In the genomic region with DNA sequence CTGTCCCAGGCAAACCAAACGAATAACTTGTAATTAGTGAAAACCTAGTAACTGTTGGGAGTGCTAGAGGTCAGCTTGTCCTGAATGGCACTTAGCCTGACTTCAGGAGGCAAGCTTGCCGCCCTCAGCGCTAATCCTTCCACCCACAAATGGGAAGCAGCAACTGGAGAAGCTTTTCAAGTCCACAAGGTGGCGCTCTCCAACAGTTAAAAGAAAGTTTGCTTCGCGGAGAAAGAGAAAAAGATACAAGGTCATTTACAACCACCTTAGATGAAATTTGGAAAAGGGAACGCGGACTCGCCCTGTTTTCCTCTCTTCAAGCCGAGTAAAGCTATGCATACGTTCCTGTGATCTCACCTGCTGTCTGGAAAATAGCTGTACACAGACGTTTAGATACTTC, we compare ENCODE assay signal across 8 mouse cellular contexts. TPM values are rescaled to one million over a fixed set of nuclear protein-coding genes. Genes with fewer than 3 reads are reported as not detected.
DNase-seq lines count a peak whose midpoint lies in the region; ATAC-seq lines count a peak whose summit lies in the region.

No protein-coding gene starts in this region.

- 12% methylated on average over 12 of the region's 12 CpGs for WGBS in forebrain, embryonic 10.5 days
- WGBS in forebrain, embryonic 16.5 days, result 8% methylated on average over 12 of the region's 12 CpGs
- WGBS in midbrain, embryonic 13.5 days, result 10% methylated on average over 12 of the region's 12 CpGs
- 6% methylated on average over 12 of the region's 12 CpGs for WGBS in stomach, embryonic 16.5 days

- H3K27ac ChIP-seq in forebrain, embryonic 10.5 days, result no peak overlapping the region
- H3K27ac ChIP-seq in forebrain, embryonic 16.5 days (ENCODE audit: low read length), result no peak overlapping the region
- no peak overlapping the region for H3K27ac ChIP-seq in midbrain, embryonic 13.5 days
- H3K27ac ChIP-seq in stomach, embryonic 16.5 days (ENCODE audit: low read length), result no peak overlapping the region

- H3K36me3 ChIP-seq in forebrain, embryonic 10.5 days (replicated peaks), result no peaks in the 10 kb centered on the region
- H3K36me3 ChIP-seq in forebrain, embryonic 16.5 days (ENCODE audit: control insufficient read depth, insufficient read depth), result no peaks in the 10 kb centered on the region
- no peaks in the 10 kb centered on the region for H3K36me3 ChIP-seq in midbrain, embryonic 13.5 days
- no peaks in the 10 kb centered on the region for H3K36me3 ChIP-seq in stomach, embryonic 16.5 days (ENCODE audit: control insufficient read depth, insufficient read depth, low read length)

- H3K4me1 ChIP-seq in forebrain, embryonic 10.5 days, result peaks cover 36% of the 10 kb centered on the region
- H3K4me1 ChIP-seq in forebrain, embryonic 16.5 days (replicated peaks; ENCODE audit: control insufficient read depth, insufficient read depth, low read length), result no peaks in the 10 kb centered on the region
- H3K4me1 ChIP-seq in midbrain, embryonic 13.5 days (replicated peaks), result no peaks in the 10 kb centered on the region
- H3K4me1 ChIP-seq in stomach, embryonic 16.5 days (ENCODE audit: control insufficient read depth, insufficient read depth, low read length), result 0 out of 2 replicates have a peak, but pooled peaks cover 5% of the 10 kb centered on the region

- no peak overlapping the region; the same call in 1 of the 2 replicates for H3K4me2 ChIP-seq in forebrain, embryonic 16.5 days (ENCODE audit: low read length)
- no peak overlapping the region for H3K4me2 ChIP-seq in midbrain, embryonic 13.5 days (replicated peaks)
- H3K4me2 ChIP-seq in stomach, embryonic 16.5 days (ENCODE audit: low read depth, low read length), result peak overlapping the region; percentile 44

- no peaks in the 10 kb centered on the region for H3K9me3 ChIP-seq in forebrain, embryonic 10.5 days
- no peaks in the 10 kb centered on the region for H3K9me3 ChIP-seq in forebrain, embryonic 16.5 days (ENCODE audit: control insufficient read depth, low read length)
- H3K9me3 ChIP-seq in midbrain, embryonic 13.5 days, result no peaks in the 10 kb centered on the region
- no peaks in the 10 kb centered on the region for H3K9me3 ChIP-seq in stomach, embryonic 16.5 days (replicated peaks; ENCODE audit: control insufficient read depth, low read length)

- ATAC-seq in forebrain, embryonic 16.5 days, result no peak
- peak; percentile 68; the same call in 1 of the 2 replicates for ATAC-seq in midbrain, embryonic 13.5 days
- ATAC-seq in stomach, embryonic 16.5 days (ENCODE audit: insufficient read depth, low FRiP score), result no peak

- no peak overlapping the region for H3K9ac ChIP-seq in forebrain, embryonic 16.5 days (replicated peaks; ENCODE audit: low read depth, low read length)
- no peak overlapping the region for H3K9ac ChIP-seq in midbrain, embryonic 13.5 days (replicated peaks)
- H3K9ac ChIP-seq in stomach, embryonic 16.5 days (ENCODE audit: low read length), result no peak overlapping the region; the same call in 1 of the 2 replicates

- DNase-seq in forebrain, embryonic 10.5 days (ENCODE audit: extremely low spot score, low spot score), result peak; percentile 69
- peak; percentile 7 for DNase-seq in cerebellum, adult 9-10 months
- peak; percentile 25 to 56 for DNase-seq in frontal cortex, postnatal 14 days (ENCODE audit: low spot score in 2 of 2)
- DNase-seq in hindlimb bud, embryonic 11.5 days (ENCODE audit: extremely low spot score, low read depth, low spot score), result peak; percentile 85
- DNase-seq in left cerebral cortex, postnatal 25 days (ENCODE audit: low spot score in 2 of 2), result peak; percentile 70 to 76

- no peaks in the 10 kb centered on the region for H3K27me3 ChIP-seq in forebrain, embryonic 10.5 days (ENCODE audit: poor library complexity, severe bottlenecking)
- H3K27me3 ChIP-seq in forebrain, embryonic 16.5 days (replicated peaks; ENCODE audit: control insufficient read depth, insufficient read depth, low read length), result no peaks in the 10 kb centered on the region
- H3K27me3 ChIP-seq in midbrain, embryonic 13.5 days, result 0 out of 2 replicates have a peak, but pooled peaks cover 3% of the 10 kb centered on the region
- H3K27me3 ChIP-seq in stomach, embryonic 16.5 days (ENCODE audit: control insufficient read depth, insufficient read depth, low read length), result no peaks in the 10 kb centered on the region

- no peak overlapping the region for H3K4me3 ChIP-seq in forebrain, embryonic 10.5 days
- no peak overlapping the region for H3K4me3 ChIP-seq in forebrain, embryonic 16.5 days (replicated peaks; ENCODE audit: low read length)
- H3K4me3 ChIP-seq in midbrain, embryonic 13.5 days (replicated peaks), result no peak overlapping the region
- peak overlapping the region; percentile 23 for H3K4me3 ChIP-seq in stomach, embryonic 16.5 days (replicated peaks; ENCODE audit: low read length)

- intact Hi-C loops in left cerebral cortex, postnatal 25 days (cut with DNase I), result loop anchor here (10.0 kb wide), 1 partner anchor 966 kb away; no protein-coding TSS in a partner anchor

RNA-seq across cellular contexts. Expression of gene Pik3c2g, which starts 2.3 kb away (rescaled TPM):
- 0.26 TPM in 1 of 2 replicates, not detected in the other for polyA plus RNA-seq in forebrain, embryonic 10.5 days (2016; fragmentation: Nextera tagmentation; extraction: Ambion mirVana)
- polyA plus RNA-seq in forebrain, embryonic 16.5 days (2015; fragmentation: Nextera tagmentation; extraction: Ambion mirVana), result 0.10 and 0.65 TPM in 2 replicates
- under 1 TPM in 1 of 2 experiments, not detected in 1; 0.23 TPM for total RNA-seq in left cerebral cortex, postnatal 25 days (2021)
- 0.17 and 0.24 TPM in 2 replicates for polyA plus RNA-seq in midbrain, embryonic 13.5 days (2015; fragmentation: Nextera tagmentation; extraction: Ambion mirVana)
- 4.5 and 5.5 TPM in 2 replicates for polyA plus RNA-seq in stomach, embryonic 16.5 days (2015; fragmentation: Nextera tagmentation; extraction: Ambion mirVana)

Comparison
In these comparisons a context has a peak if more than half of its experiments do, and no peak if none do; other contexts are left out.
1. DNase-seq: peak in every context shown above with its lines; median percentile 85 in hindlimb bud, embryonic 11.5 days; 73 in left cerebral cortex, postnatal 25 days; 69 in forebrain, embryonic 10.5 days; 40 in frontal cortex, postnatal 14 days; 7 in cerebellum, adult 9-10 months.